Mouse (Mus musculus) neural tube, embryonic 15.5 days (tissue): Measurements from ENCODE around the gene Tecpr2. TPM values are rescaled to one million over a fixed set of nuclear protein-coding genes. Genes with fewer than 3 reads are reported as not detected.
"Not testable (repeated sequence)": the region's sequence is repeated elsewhere in the genome, so short reads cannot be mapped to it uniquely, and the experiment has no call there.

Source experiments
- ATAC-seq: fragments of 200-750 bp; cut with Nextera tagmentation; 2 replicates; pipeline ENCODE4 v1.8.0; 2017; ENCODE audit warnings: mild to moderate bottlenecking, moderate TSS enrichment, moderate library complexity; ENCODE audit not compliant: low FRiP score
- H3K27ac ChIP-seq: fragments of 300-500 bp; sonication (generic); replicated peaks from 2 replicates; pipeline ENCODE4 v1.5.1; 2015; ENCODE audit warnings: mild to moderate bottlenecking, inconsistent platforms
- H3K27me3 ChIP-seq: fragments of 300-500 bp; sonication (generic); replicated peaks from 2 replicates; pipeline ENCODE4 v1.6.1; 2015; ENCODE audit warnings: inconsistent platforms
- H3K36me3 ChIP-seq: fragments of 300-500 bp; sonication (generic); 2 replicates; pipeline ENCODE4 v1.6.1; 2015; ENCODE audit warnings: inconsistent platforms
- H3K4me1 ChIP-seq: fragments of 300-500 bp; sonication (generic); 2 replicates; pipeline ENCODE4 v1.6.1; 2015; ENCODE audit warnings: inconsistent platforms
- H3K4me2 ChIP-seq: fragments of 300-500 bp; sonication (generic); 2 replicates; pipeline ENCODE4 v1.6.1; 2015; ENCODE audit warnings: inconsistent platforms, mild to moderate bottlenecking, moderate library complexity
- H3K4me3 ChIP-seq: fragments of 300-500 bp; sonication (generic); replicated peaks from 2 replicates; pipeline ENCODE4 v1.5.1; 2015; ENCODE audit warnings: mild to moderate bottlenecking, inconsistent platforms
- H3K9ac ChIP-seq: fragments of 300-500 bp; sonication (generic); replicated peaks from 2 replicates; pipeline ENCODE4 v1.6.1; 2015; ENCODE audit warnings: mild to moderate bottlenecking, inconsistent platforms
- H3K9me3 ChIP-seq: fragments of 300-500 bp; sonication (generic); replicated peaks from 2 replicates; pipeline ENCODE4 v1.6.1; 2016; ENCODE audit warnings: inconsistent platforms
- WGBS: fragments of 180-500 bp; shearing (Covaris S2); methylation state at CpG from one replicate; pipeline ENCODE4 v1.1.7; 2015; ENCODE audit warnings: mixed read lengths; 5-methylcytosine and 5-hydroxymethylcytosine counted together
- polyA plus RNA-seq: library from polyadenylated mRNA; unstranded; fragments of >200 nt; fragmentation: Nextera tagmentation; extraction: Ambion mirVana; gene quantifications from 2 replicates; pipeline ENCODE4 v1.2.1, GENCODE M21; 2015

Tecpr2 gene
- polyA plus RNA-seq, 1 experiment from 2014 or later = 6.2 TPM

DNA sequence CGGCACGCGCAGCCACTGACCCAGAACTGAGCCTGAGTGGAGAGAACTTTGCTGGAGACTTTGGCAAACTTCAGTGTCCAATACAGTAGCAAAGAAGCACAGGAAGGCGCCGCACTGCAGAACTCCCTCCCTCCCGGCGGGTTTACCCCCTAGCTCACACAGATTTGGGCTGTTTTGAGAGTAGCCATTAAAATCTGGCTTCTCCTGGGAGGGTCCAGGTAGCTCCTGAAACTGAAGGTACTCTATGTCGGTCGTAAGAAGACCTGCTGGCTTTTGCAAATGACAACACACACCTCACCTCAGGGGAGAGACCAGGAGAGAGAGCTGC lies 38.2 kb upstream of the Tecpr2 start:
- peak overlapping the region; percentile 81 for H3K9ac ChIP-seq
- peak overlapping the region; percentile 79 for H3K27ac ChIP-seq
- WGBS = 17% methylated on average over 9 of the region's 9 CpGs
- peak overlapping the region; percentile 88 for H3K4me3 ChIP-seq
- H3K27me3 ChIP-seq = peaks cover 13% of the 10 kb centered on the region
- peaks cover 20% of the 10 kb centered on the region for H3K4me1 ChIP-seq
- H3K4me2 ChIP-seq = peak overlapping the region; percentile 83
- H3K9me3 ChIP-seq = no peaks in the 10 kb centered on the region
- H3K36me3 ChIP-seq = peaks cover 12% of the 10 kb centered on the region
- ATAC-seq = peak; percentile 11; the same call in 1 of the 2 replicates

DNA sequence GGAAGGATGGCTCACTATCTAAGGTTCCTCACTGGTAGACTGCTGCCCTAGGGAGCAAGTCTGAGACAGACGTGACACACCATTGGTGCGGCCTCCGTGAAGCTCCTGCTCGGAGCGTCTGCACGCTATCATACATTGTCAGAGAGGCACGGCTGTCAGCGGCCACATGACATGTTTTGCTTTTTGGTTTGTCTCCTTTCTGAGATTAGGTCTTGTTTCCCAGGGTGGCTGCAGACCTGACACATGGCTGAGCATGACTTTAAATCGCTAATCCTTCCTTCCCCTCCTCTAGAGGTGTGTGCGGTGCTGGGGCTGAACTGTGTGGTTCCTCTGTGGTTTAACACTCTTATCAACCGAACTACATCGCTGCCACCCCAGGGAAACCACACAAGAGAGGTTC lies 37.6 kb upstream of the Tecpr2 start:
- H3K9me3 ChIP-seq = no peaks in the 10 kb centered on the region
- H3K36me3 ChIP-seq = peaks cover 17% of the 10 kb centered on the region
- no peak overlapping the region for H3K27ac ChIP-seq
- peaks cover 8% of the 10 kb centered on the region; the same call in 1 of the 2 replicates for H3K27me3 ChIP-seq
- H3K4me1 ChIP-seq = peaks cover 16% of the 10 kb centered on the region
- ATAC-seq = no peak
- H3K4me2 ChIP-seq = peak overlapping the region; percentile 83
- 85% methylated on average over 12 of the region's 12 CpGs for WGBS
- H3K4me3 ChIP-seq = no peak overlapping the region
- no peak overlapping the region for H3K9ac ChIP-seq

GRCm38 (mm10) chr12:110851923-110852322 lies 37.1 kb upstream of the Tecpr2 start:
- WGBS = 94% methylated on average over 1 of the region's 1 CpGs
- Histone ChIP-seq H3K4me2 (no peak overlapping the region), H3K9ac (no peak overlapping the region), H3K36me3 (peaks cover 21% of the 10 kb centered on the region), H3K27ac (no peak overlapping the region), H3K4me1 (peaks cover 16% of the 10 kb centered on the region), H3K4me3 (no peak overlapping the region), H3K27me3 (0 out of 2 replicates have a peak, but pooled peaks cover 3% of the 10 kb centered on the region), H3K9me3 (no peaks in the 10 kb centered on the region)
- ATAC-seq = no peak

DNA sequence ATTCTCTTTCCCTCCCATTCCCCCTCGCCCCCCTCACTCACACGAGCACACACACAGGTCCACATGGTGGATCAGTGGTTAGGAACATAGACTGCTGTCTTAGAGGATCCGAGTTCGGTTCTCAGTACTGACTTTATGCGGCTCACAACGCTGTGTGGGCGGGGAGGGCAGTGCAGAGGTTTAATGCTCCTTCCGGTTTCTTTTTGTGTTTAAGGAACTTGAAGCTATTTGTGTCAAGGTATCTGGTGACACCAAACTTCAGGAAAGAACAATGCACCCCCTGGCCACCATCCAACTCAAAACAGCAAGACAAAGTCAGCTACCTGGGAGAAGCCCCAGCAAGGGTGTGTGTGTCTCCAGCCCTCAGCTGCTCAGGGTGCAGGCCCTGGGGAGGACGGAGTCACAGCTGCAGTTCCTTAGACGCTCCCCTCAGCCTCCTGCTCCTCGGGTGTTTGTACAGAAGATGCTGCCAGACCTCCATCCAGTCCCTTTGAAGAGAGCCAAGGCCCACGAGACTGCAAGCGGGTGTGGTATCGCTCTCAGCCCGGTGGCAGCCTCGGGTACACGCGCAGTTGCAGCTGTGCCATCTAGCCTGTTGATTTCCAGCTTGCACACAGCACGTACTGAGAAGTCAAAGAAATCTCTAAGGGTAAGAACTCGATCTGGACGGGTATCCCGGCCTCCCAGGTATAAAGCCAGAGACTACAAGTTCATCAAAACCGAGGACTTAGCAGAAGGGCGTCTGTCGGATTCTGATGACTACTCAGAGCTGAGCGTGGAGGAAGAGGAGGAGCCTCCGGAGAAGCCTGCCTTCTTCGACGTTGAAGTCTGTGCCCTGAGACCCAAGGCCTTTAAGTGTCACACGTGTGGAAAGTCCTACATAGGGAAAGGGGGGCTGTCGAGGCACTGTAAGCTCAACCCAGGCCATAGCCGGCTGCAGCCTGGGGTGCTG lies 34.0 kb upstream of the Tecpr2 start:
- Histone ChIP-seq H3K36me3 (peaks cover 25% of the 10 kb centered on the region), H3K4me2 (no peak overlapping the region), H3K27ac (no peak overlapping the region), H3K9me3 (no peaks in the 10 kb centered on the region), H3K27me3 (no peaks in the 10 kb centered on the region), H3K4me1 (peaks cover 12% of the 10 kb centered on the region), H3K4me3 (no peak overlapping the region), H3K9ac (no peak overlapping the region)
- no peak for ATAC-seq
- WGBS = 89% methylated on average over 32 of the region's 32 CpGs

- no peak for ATAC-seq
- no peaks in the 10 kb centered on the region for H3K9me3 ChIP-seq
- no peak overlapping the region for H3K27ac ChIP-seq
- WGBS = 92% methylated on average over 7 of the region's 7 CpGs
- H3K4me1 ChIP-seq = no peaks in the 10 kb centered on the region
- no peaks in the 10 kb centered on the region for H3K27me3 ChIP-seq
- no peak overlapping the region for H3K4me2 ChIP-seq
- no peak overlapping the region for H3K9ac ChIP-seq
- peaks cover 36% of the 10 kb centered on the region for H3K36me3 ChIP-seq
- H3K4me3 ChIP-seq = no peak overlapping the region
Measured at GRCm38 (mm10) chr12:110857196-110857595, 31.9 kb upstream of the Tecpr2 start.

- H3K4me3 ChIP-seq, H3K27me3 ChIP-seq, ATAC-seq, H3K9me3 ChIP-seq, H3K9ac ChIP-seq, H3K27ac ChIP-seq, H3K4me2 ChIP-seq, H3K4me1 ChIP-seq: not testable (repeated sequence)
- H3K36me3 ChIP-seq = peaks cover 39% of the 10 kb centered on the region
- WGBS = 96% methylated on average over 15 of the region's 15 CpGs
Measured at GRCm38 (mm10) chr12:110858681-110859080, 30.4 kb upstream of the Tecpr2 start.

DNA sequence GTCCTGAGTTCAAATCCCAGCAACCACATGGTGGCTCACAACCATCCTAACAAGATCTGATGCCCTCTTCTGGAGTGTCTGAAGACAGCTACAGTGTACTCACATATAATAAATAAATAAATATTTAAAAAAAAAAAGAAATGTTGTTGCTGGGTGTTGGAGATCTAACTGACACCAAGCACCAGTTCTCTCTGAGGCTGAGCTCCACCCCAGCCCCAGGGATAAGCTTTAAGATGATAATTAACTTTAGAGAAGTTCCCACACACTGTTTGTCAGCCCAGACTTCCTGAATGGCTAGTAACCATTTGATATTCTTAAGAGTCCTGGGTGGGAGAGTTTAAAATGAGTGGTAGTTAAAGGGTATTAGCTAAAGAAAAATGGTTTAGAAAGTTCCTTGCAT lies 28.8 kb upstream of the Tecpr2 start:
- H3K4me2 ChIP-seq = no peak overlapping the region
- H3K9ac ChIP-seq = no peak overlapping the region
- no peaks in the 10 kb centered on the region for H3K9me3 ChIP-seq
- no peak overlapping the region for H3K27ac ChIP-seq
- H3K4me3 ChIP-seq = no peak overlapping the region
- no peaks in the 10 kb centered on the region for H3K4me1 ChIP-seq
- no peak for ATAC-seq
- peaks cover 46% of the 10 kb centered on the region for H3K36me3 ChIP-seq
- no peaks in the 10 kb centered on the region for H3K27me3 ChIP-seq

GRCm38 (mm10) chr12:110861256-110861655 lies 27.8 kb upstream of the Tecpr2 start:
- no peak for ATAC-seq
- Histone ChIP-seq H3K27me3 (no peaks in the 10 kb centered on the region), H3K27ac (no peak overlapping the region), H3K4me1 (no peaks in the 10 kb centered on the region), H3K4me2 (no peak overlapping the region), H3K36me3 (peaks cover 44% of the 10 kb centered on the region; the same call in 1 of the 2 replicates), H3K9me3 (no peaks in the 10 kb centered on the region), H3K4me3 (no peak overlapping the region), H3K9ac (no peak overlapping the region)
- 48% methylated on average over 7 of the region's 7 CpGs for WGBS

- no peak overlapping the region for H3K27ac ChIP-seq
- H3K9ac ChIP-seq = no peak overlapping the region
- ATAC-seq = no peak
- H3K27me3 ChIP-seq = no peaks in the 10 kb centered on the region
- H3K4me1 ChIP-seq = no peaks in the 10 kb centered on the region
- WGBS = 96% methylated on average over 6 of the region's 6 CpGs
- H3K4me2 ChIP-seq = no peak overlapping the region
- H3K9me3 ChIP-seq = no peaks in the 10 kb centered on the region
- H3K4me3 ChIP-seq = no peak overlapping the region
- H3K36me3 ChIP-seq = peaks cover 59% of the 10 kb centered on the region
Measured at GRCm38 (mm10) chr12:110864008-110864407, 25.1 kb upstream of the Tecpr2 start.

DNA sequence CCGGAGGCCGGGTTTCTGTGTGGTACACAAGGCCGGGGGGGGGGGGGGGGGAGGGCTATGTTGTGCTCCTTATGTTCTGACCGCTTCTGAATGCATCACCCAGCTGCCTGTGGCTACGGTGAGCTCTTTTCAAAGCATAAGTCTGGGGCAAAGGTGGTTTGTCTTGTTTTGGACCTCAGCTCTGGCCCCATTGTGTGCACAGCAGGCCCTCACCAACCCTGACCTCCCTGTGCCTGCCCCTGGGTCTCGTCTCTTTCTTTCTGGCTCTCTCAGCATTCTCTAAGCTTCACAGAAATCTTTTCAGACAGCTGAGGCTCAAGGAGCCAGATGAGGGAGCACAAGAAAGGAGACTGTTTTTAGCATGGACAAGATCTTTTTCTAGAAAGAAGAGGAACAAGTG lies 23.5 kb upstream of the Tecpr2 start:
- Histone ChIP-seq H3K36me3 (peaks cover 70% of the 10 kb centered on the region), H3K27me3 (no peaks in the 10 kb centered on the region), H3K4me2 (no peak overlapping the region), H3K9ac (no peak overlapping the region), H3K27ac (no peak overlapping the region), H3K9me3 (no peaks in the 10 kb centered on the region), H3K4me3 (no peak overlapping the region), H3K4me1 (no peaks in the 10 kb centered on the region)
- WGBS = 47% methylated on average over 5 of the region's 6 CpGs
- no peak for ATAC-seq

DNA sequence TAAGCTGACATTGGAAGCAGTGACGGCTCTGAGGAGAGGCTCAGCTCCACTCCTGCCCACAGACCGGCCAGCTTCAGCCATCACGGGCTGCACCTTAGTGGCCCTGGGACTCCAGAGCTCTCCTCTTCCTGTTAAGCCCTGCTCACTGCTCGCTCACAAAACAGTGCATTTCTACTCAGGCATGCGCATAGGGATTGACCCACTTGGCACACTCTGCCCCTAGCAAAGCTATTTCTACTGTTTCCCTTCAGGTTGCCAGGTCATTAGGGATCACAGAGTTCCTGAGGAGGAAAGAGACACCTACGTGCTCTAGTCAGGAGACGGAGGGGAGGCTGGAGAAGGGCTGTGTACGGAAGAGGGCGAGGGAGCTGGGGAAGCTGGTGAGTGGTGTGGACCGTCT lies 23.1 kb upstream of the Tecpr2 start:
- Histone ChIP-seq H3K27me3 (no peaks in the 10 kb centered on the region), H3K4me3 (no peak overlapping the region), H3K9ac (no peak overlapping the region), H3K36me3 (peaks cover 73% of the 10 kb centered on the region), H3K4me2 (no peak overlapping the region), H3K27ac (no peak overlapping the region), H3K4me1 (no peaks in the 10 kb centered on the region), H3K9me3 (no peaks in the 10 kb centered on the region)
- WGBS = 90% methylated on average over 10 of the region's 10 CpGs
- no peak for ATAC-seq

GRCm38 (mm10) chr12:110870107-110870506 lies 19.0 kb upstream of the Tecpr2 start:
- no peaks in the 10 kb centered on the region for H3K4me1 ChIP-seq
- H3K4me2 ChIP-seq = no peak overlapping the region
- H3K4me3 ChIP-seq = no peak overlapping the region
- H3K36me3 ChIP-seq = peaks cover 86% of the 10 kb centered on the region
- no peak overlapping the region for H3K9ac ChIP-seq
- H3K27me3 ChIP-seq = no peaks in the 10 kb centered on the region
- ATAC-seq = no peak
- WGBS = 87% methylated on average over 4 of the region's 4 CpGs
- H3K27ac ChIP-seq = no peak overlapping the region
- H3K9me3 ChIP-seq = no peaks in the 10 kb centered on the region
